Mouse (Mus musculus) limb, embryonic 13.5 days (tissue): ENCODE measurements around the gene Upp2. TPM values are rescaled to one million over a fixed set of nuclear protein-coding genes. Genes with fewer than 3 reads are reported as not detected.

Source experiments
- ATAC-seq: fragments of 200-750 bp; cut with Nextera tagmentation; 2 replicates; pipeline ENCODE4 v1.8.0; 2017; ENCODE audit warnings: low read depth, moderate number of reproducible peaks, moderate TSS enrichment; ENCODE audit not compliant: low FRiP score
- H3K27ac ChIP-seq: fragments of 300-500 bp; sonication (generic); 2 replicates; pipeline ENCODE4 v1.5.1; 2015; ENCODE audit warnings: inconsistent platforms, mild to moderate bottlenecking, moderate library complexity
- H3K27me3 ChIP-seq: fragments of 300-500 bp; sonication (generic); 2 replicates; pipeline ENCODE4 v1.6.1; 2015; ENCODE audit warnings: mild to moderate bottlenecking, inconsistent platforms
- H3K36me3 ChIP-seq: fragments of 300-500 bp; sonication (generic); 2 replicates; pipeline ENCODE4 v1.6.1; 2015; ENCODE audit warnings: inconsistent platforms, mild to moderate bottlenecking, moderate library complexity
- H3K4me1 ChIP-seq: fragments of 300-500 bp; sonication (generic); 2 replicates; pipeline ENCODE4 v1.6.1; 2015; ENCODE audit warnings: inconsistent platforms
- H3K4me2 ChIP-seq: fragments of 300-500 bp; sonication (generic); replicated peaks from 2 replicates; pipeline ENCODE4 v1.6.1; 2015; ENCODE audit warnings: inconsistent platforms, mild to moderate bottlenecking, moderate library complexity
- H3K4me3 ChIP-seq: fragments of 300-500 bp; sonication (generic); 2 replicates; pipeline ENCODE4 v1.5.1; 2015; ENCODE audit warnings: moderate library complexity, mild to moderate bottlenecking, inconsistent platforms
- H3K9ac ChIP-seq: fragments of 300-500 bp; sonication (generic); 2 replicates; pipeline ENCODE4 v1.6.1; 2015; ENCODE audit warnings: mild to moderate bottlenecking, inconsistent platforms
- H3K9me3 ChIP-seq: fragments of 300-500 bp; sonication (generic); 2 replicates; pipeline ENCODE4 v1.6.1; 2016; ENCODE audit warnings: inconsistent platforms
- WGBS: fragments of 180-500 bp; shearing (Covaris S2); methylation state at CpG from one replicate; pipeline ENCODE4 v1.1.7; 2015; 5-methylcytosine and 5-hydroxymethylcytosine counted together
- polyA plus RNA-seq: library from polyadenylated mRNA; unstranded; fragments of >200 nt; fragmentation: Nextera tagmentation; extraction: Ambion mirVana; gene quantifications from 2 replicates; pipeline ENCODE4 v1.2.1, GENCODE M21; 2015

Upp2 gene
- polyA plus RNA-seq, 1 experiment from 2014 or later: 9.5 TPM

DNA sequence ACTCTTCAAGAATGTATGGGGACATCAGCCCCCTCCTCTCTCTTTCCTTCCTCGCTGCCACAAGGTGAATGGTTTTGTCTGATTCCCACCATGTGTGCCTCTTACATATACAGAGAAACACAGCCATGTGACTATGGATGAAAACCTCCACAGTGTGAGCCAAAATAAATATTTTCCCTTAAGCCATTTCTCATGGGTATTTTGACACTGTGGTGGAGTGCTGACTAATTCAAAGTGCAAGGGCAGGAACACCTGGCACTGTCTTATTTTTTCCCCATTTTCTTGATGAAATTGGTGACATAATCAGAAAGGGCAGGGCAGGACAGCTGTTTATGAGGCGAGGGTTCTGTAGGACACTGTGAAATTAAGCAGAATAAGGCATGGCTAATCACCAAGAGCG is 176.3 kb downstream of the Upp2 start:
- no peak overlapping the region for H3K4me2 ChIP-seq

DNA sequence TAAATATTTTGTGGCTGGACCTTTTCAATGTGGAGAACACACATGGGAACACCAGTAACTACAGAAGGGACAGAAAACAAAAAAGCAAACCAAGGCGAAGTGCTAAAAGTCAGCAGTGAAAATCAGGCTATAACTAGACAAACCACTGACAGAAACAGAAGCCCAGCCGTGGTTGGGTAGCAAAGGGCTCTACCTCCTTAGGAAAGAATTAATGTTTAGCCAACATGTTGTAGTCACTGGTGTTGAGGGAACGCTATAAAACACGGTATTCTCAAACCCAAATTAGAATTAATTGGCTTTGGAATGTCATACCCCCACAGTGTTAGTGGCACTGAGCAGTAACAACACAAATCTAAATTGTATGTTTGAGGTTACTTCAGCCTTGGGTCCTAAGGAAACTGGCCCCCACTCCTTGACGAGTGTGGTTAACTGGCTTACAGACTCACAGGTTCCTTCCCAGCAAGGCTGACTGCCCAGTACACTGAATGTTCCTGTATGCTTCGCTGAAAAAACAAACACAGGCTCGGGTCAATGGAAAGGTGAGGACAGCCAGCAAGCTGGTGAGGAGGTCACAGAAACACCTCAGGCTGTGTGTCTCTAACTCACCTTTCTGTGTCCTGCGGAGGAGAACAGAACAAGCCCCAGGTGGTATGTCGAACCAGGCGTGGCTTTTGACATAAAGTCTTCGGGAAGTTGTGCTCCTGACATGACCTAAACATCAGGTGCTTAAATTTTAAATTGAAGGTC is 180.6 kb downstream of the Upp2 start:
- H3K36me3 ChIP-seq: no peaks in the 10 kb centered on the region
- H3K27me3 ChIP-seq: peaks cover 4% of the 10 kb centered on the region; the same call in 1 of the 2 replicates
- no peak overlapping the region for H3K4me3 ChIP-seq
- no peak for ATAC-seq
- no peak overlapping the region for H3K4me2 ChIP-seq
- 0 out of 2 replicates have a peak, but pooled peaks cover 4% of the 10 kb centered on the region for H3K9me3 ChIP-seq
- no peak overlapping the region for H3K9ac ChIP-seq
- H3K27ac ChIP-seq: no peak overlapping the region
- H3K4me1 ChIP-seq: peaks cover 8% of the 10 kb centered on the region; the same call in 1 of the 2 replicates
- WGBS: 54% methylated on average over 11 of the region's 11 CpGs

More for the DNA sequence above, 176.3 kb downstream of the Upp2 start:
- H3K4me3 ChIP-seq: no peak overlapping the region
- H3K9me3 ChIP-seq: no peaks in the 10 kb centered on the region
- no peaks in the 10 kb centered on the region for H3K36me3 ChIP-seq
- 76% methylated on average over 3 of the region's 3 CpGs for WGBS
- no peak overlapping the region for H3K9ac ChIP-seq
- peaks cover 4% of the 10 kb centered on the region; the same call in 1 of the 2 replicates for H3K27me3 ChIP-seq
- ATAC-seq: peak; percentile 51; the same call in 1 of the 2 replicates
- peaks cover 8% of the 10 kb centered on the region; the same call in 1 of the 2 replicates for H3K4me1 ChIP-seq
- H3K27ac ChIP-seq: no peak overlapping the region

DNA sequence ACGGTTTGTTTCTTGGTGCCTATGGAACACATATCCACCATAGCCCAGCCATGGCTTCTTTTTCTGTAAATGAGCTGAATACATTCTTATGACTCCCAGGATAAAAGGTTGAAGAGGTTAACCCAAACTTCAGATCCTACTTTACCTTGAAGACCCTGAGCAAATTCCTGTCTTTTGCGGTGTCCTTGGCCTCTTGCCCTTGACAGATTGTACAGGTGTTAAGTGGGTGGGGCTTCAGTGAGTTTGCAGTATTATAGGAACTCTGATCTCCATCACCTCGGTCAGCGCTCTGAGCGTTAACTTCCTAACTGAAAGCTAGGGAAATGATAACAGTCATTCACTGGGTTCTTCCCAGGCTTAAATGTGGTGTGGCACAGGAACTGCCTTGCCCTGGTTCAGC is 181.2 kb downstream of the Upp2 start:
- Histone ChIP-seq H3K27ac (no peak overlapping the region), H3K4me3 (no peak overlapping the region), H3K9me3 (0 out of 2 replicates have a peak, but pooled peaks cover 4% of the 10 kb centered on the region), H3K4me1 (peaks cover 7% of the 10 kb centered on the region; the same call in 1 of the 2 replicates), H3K4me2 (no peak overlapping the region), H3K36me3 (no peaks in the 10 kb centered on the region), H3K27me3 (peaks cover 4% of the 10 kb centered on the region; the same call in 1 of the 2 replicates), H3K9ac (no peak overlapping the region)
- ATAC-seq: no peak
- 73% methylated on average over 5 of the region's 5 CpGs for WGBS

DNA sequence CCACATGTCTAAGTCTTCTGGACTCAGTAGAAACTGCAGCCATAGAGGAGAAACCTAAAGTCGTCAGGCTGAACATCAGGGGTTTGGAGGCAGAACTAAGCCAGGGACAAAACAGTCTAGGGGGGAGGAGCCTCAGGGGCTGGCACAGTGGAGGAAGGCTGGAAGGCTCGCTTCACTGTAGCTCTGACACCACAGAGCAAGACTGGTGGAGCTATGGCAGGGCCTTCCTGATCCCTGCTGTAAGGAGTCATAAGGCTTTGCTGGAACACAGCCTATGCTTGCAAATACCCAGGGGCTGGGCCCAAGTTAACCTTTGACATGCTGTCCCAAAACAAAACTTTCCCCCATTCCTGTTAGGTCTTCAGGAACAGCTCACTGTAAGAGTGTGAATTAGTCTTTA is 185.8 kb downstream of the Upp2 start:
- Histone ChIP-seq H3K4me2 (no peak overlapping the region), H3K9me3 (0 out of 2 replicates have a peak, but pooled peaks cover 4% of the 10 kb centered on the region), H3K4me1 (no peaks in the 10 kb centered on the region), H3K27me3 (no peaks in the 10 kb centered on the region), H3K4me3 (no peak overlapping the region), H3K36me3 (no peaks in the 10 kb centered on the region), H3K27ac (no peak overlapping the region), H3K9ac (no peak overlapping the region)
- ATAC-seq: no peak
- WGBS: 43% methylated on average over 2 of the region's 2 CpGs

DNA sequence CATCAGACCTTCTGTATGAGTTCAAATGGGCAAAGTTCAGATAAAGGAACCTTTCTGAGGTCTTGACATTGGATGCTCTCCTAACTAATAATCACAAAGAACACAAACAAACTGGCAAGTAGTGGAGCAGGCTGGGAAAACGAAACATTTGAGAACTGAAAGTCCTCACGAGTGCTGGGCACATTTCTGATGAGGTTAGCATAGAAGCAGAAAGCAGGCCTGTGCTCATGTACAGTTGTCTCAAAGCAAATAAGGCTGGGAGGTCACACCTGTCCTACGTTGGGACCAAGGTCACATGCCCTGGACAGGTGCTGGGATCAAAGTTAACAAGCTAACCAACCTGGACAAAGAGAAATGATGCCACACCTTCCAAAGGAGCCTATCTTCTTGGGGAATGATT is 187.6 kb downstream of the Upp2 start:
- Histone ChIP-seq H3K4me2 (no peak overlapping the region), H3K36me3 (no peaks in the 10 kb centered on the region), H3K9ac (no peak overlapping the region), H3K4me3 (no peak overlapping the region), H3K4me1 (no peaks in the 10 kb centered on the region), H3K27me3 (no peaks in the 10 kb centered on the region), H3K27ac (no peak overlapping the region), H3K9me3 (0 out of 2 replicates have a peak, but pooled peaks cover 4% of the 10 kb centered on the region)
- no peak for ATAC-seq
- WGBS: 77% methylated on average over 3 of the region's 3 CpGs

DNA sequence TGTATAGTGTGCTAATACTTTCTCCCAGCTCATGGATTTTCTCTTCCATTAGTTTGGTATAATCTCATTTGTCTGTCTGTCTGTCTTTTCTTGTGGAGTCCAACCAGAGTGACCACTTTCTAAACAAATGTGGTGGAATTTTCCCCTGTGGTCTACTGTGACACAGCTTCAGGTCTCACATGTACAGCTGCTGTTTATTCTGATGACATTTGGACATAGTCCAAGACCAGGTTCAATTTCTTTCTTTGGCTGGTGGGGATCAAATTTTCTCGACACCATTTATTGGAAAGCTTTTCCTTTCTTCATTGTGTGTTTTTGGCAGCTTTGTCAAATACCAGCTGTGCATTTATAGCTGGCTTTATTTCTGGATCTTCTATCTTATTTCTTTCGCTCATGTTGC is 191.0 kb downstream of the Upp2 start:
- Histone ChIP-seq H3K4me1 (no peaks in the 10 kb centered on the region), H3K9me3 (no peaks in the 10 kb centered on the region), H3K36me3 (no peaks in the 10 kb centered on the region), H3K9ac (no peak overlapping the region), H3K4me2 (no peak overlapping the region), H3K4me3 (no peak overlapping the region), H3K27me3 (peaks cover 5% of the 10 kb centered on the region), H3K27ac (no peak overlapping the region)
- 26% methylated on average over 2 of the region's 2 CpGs for WGBS
- ATAC-seq: no peak

DNA sequence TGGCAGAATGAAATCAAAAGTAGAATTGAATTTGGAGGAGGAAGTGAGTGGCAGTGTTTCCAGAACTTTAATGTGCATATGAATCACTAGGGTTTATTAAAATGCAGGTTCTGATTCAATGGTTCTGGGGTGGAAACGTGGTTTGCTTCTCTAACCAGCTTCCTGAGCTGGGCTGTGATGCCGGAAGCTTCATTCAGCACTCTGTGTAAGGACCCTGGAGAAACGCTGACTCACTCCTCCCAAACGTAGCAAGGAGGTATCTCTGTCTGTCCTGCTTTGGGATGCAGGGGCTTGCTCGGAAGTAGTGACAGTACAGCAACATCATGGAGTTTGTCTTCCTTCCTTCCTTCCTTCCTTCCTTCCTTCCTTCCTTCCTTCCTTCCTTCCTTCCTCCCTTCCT is 192.6 kb downstream of the Upp2 start:
- Histone ChIP-seq H3K27ac (no peak overlapping the region), H3K36me3 (no peaks in the 10 kb centered on the region), H3K9me3 (no peaks in the 10 kb centered on the region), H3K9ac (no peak overlapping the region), H3K27me3 (peaks cover 5% of the 10 kb centered on the region), H3K4me1 (no peaks in the 10 kb centered on the region), H3K4me3 (no peak overlapping the region), H3K4me2 (no peak overlapping the region)
- 63% methylated on average over 5 of the region's 5 CpGs for WGBS
- no peak for ATAC-seq

DNA sequence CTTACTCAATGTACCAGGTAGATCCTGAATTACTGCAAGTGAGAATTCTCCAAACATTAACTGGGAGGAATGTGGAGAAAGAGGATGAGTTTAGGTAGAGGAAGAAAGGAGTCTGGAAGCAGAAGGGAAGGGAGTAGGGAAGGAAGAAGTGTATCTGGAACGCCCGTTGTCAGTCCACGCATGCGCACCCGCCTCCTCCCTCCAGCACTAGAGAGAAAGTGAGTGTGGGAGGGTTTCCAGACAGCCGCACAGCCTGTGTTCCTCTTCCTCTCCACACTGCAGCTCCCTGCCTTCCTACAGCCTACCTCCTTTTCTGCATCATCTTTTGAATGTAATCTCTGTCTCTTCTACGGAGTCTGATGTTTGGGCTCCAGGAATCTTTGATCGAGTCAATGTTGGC is 198.0 kb downstream of the Upp2 start:
- H3K4me3 ChIP-seq: no peak overlapping the region
- 91% methylated on average over 8 of the region's 8 CpGs for WGBS

DNA sequence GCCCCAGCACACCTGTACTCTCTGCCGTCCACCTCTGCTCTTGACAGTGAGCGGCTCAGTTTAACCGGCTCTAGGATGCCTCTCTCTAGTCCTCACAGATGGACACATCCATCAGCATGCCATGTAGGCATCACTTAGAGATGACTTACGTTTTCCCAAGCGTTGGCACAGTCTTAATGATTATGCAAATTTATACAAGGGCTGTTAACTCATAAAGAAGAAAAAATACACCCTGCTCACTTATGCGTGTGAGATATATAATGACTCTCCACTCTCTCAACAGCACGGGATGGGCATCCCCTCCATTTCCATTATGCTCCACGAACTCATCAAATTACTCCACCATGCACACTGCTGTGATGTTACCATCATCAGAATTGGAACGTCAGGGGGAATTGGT is 206.7 kb downstream of the Upp2 start:
- 83% methylated on average over 9 of the region's 9 CpGs for WGBS
- ATAC-seq: no peak
- H3K4me2 ChIP-seq: no peak overlapping the region
- H3K4me3 ChIP-seq: no peak overlapping the region
- H3K27me3 ChIP-seq: peaks cover 23% of the 10 kb centered on the region
- H3K27ac ChIP-seq: no peak overlapping the region
- no peaks in the 10 kb centered on the region for H3K36me3 ChIP-seq
- no peaks in the 10 kb centered on the region for H3K9me3 ChIP-seq
- H3K9ac ChIP-seq: no peak overlapping the region
- H3K4me1 ChIP-seq: peaks cover 10% of the 10 kb centered on the region

More for the DNA sequence above, 198.0 kb downstream of the Upp2 start:
- H3K9ac ChIP-seq: no peak overlapping the region
- H3K4me1 ChIP-seq: peaks cover 20% of the 10 kb centered on the region
- no peak overlapping the region for H3K27ac ChIP-seq
- no peak for ATAC-seq
- H3K4me2 ChIP-seq: no peak overlapping the region
- H3K9me3 ChIP-seq: no peaks in the 10 kb centered on the region
- H3K27me3 ChIP-seq: peaks cover 12% of the 10 kb centered on the region
- no peaks in the 10 kb centered on the region for H3K36me3 ChIP-seq

DNA sequence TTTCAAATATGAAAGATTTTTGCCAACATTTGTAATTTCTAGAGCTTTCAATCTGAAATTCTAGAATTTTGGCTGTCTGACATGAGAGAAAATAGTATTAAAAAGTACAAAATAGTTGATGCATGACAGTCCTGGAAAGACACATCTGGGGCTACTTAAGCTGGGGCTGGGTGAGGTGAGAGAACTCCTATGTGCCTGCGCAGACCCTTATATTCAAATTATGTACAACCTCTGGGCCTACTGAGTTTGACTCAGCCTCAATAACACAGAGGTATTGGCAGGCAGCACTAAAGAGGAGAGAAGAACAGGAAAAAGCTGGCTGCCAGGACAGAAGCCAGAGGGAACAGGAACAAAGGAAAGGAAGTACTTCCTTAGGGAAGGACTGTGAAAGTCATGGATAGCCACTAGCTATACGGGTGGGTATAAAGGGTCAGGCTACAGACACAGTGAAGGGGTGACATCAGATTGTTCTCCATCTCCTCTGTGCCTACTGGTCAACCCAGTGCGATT is 211.9 kb downstream of the Upp2 start:
- H3K27me3 ChIP-seq: peaks cover 5% of the 10 kb centered on the region; the same call in 1 of the 2 replicates

DNA sequence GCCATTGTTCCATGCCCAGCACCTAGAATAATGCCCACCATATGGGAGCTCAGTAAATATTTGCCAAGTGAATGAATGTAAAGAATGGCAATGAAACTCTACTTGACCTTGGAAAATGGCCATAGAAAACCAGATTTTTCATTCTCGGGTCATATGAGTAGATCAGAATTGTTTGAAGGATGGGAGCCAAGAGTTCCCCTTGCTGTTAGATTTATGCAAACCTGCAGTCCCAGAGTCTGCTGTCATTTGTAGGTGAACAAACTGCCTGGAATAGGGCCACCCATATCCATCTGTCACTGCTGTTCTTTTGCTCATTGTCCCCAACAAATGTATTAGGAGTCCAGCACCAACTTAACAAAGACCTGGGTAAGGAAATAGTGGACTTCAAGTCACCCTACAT is 216.4 kb downstream of the Upp2 start:
- ATAC-seq: no peak
- H3K27me3 ChIP-seq: no peaks in the 10 kb centered on the region; the same call in 1 of the 2 replicates
- no peaks in the 10 kb centered on the region for H3K36me3 ChIP-seq
- peaks cover 15% of the 10 kb centered on the region for H3K4me1 ChIP-seq
- H3K9ac ChIP-seq: no peak overlapping the region
- no peak overlapping the region for H3K4me3 ChIP-seq
- WGBS: 64% methylated on average over 1 of the region's 1 CpGs
- H3K4me2 ChIP-seq: no peak overlapping the region
- H3K27ac ChIP-seq: no peak overlapping the region
- no peaks in the 10 kb centered on the region for H3K9me3 ChIP-seq

More for the DNA sequence above, 211.9 kb downstream of the Upp2 start:
- no peaks in the 10 kb centered on the region for H3K4me1 ChIP-seq
- no peaks in the 10 kb centered on the region for H3K9me3 ChIP-seq
- no peak overlapping the region for H3K27ac ChIP-seq
- H3K4me2 ChIP-seq: no peak overlapping the region
- no peak overlapping the region for H3K9ac ChIP-seq
- no peaks in the 10 kb centered on the region for H3K36me3 ChIP-seq
- H3K4me3 ChIP-seq: no peak overlapping the region
- 79% methylated on average over 3 of the region's 3 CpGs for WGBS
- peak; percentile 64; the same call in 1 of the 2 replicates for ATAC-seq

DNA sequence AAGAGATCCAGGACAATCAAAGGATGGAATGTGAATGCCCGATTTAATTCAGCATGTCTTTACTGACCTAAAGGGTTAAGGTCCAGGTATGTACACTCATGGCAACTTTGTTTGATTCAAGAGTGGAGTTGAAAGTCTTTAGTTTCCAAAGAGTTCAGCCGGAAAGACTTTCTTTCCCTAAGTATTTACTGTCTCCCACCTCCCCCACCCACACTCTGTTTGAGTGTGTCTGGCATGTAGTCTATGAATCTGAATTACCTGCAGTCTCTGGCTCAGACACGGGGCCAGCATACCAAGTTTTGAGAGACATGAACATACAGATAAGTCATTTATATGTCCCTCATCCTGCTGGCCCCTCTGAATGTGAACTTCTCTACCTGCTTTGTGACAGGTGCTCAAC is 219.1 kb downstream of the Upp2 start:
- WGBS: 65% methylated on average over 3 of the region's 3 CpGs
- ATAC-seq: no peak
- Histone ChIP-seq H3K9ac (no peak overlapping the region), H3K36me3 (no peaks in the 10 kb centered on the region), H3K4me3 (no peak overlapping the region), H3K4me1 (peaks cover 19% of the 10 kb centered on the region), H3K27me3 (no peaks in the 10 kb centered on the region; the same call in 1 of the 2 replicates), H3K4me2 (peak overlapping the region; percentile 31; the same call in 1 of the 2 replicates), H3K27ac (no peak overlapping the region), H3K9me3 (no peaks in the 10 kb centered on the region)
